Mouse (Mus musculus) telencephalon, adult 2 months (tissue): ENCODE measurements at regions not wholly inside any gene's neighbourhood (a gene's known extent, or its start where the extent isn't known, plus 50 kb on each side); places are given as distances from the start of the nearest gene placed in this dataset.

Experiments used
- DNase-seq: peaks from one replicate; pipeline ENCODE4 v3.0.0-alpha.2; 2011; ENCODE audit warnings: low read depth, low spot score

- DNase-seq = no peak
Measured at GRCm38 (mm10) chr7:63313096-63313495, 100.7 kb upstream of the Chrna7 start.

- DNase-seq = no peak
Measured at GRCm38 (mm10) chr7:63319594-63319993, 107.2 kb upstream of the Chrna7 start.

- DNase-seq = no peak
Measured at GRCm38 (mm10) chr7:63321171-63321570, 108.8 kb upstream of the Chrna7 start.

- DNase-seq = peak; percentile 67
Measured at GRCm38 (mm10) chr7:63321951-63322710, 109.8 kb upstream of the Chrna7 start.

GRCm38 (mm10) chr7:63335146-63335545 is 109.4 kb upstream of the Otud7a start:
- DNase-seq = no peak

- DNase-seq = no peak
Measured at GRCm38 (mm10) chr7:63336072-63336471, 108.5 kb upstream of the Otud7a start.

GRCm38 (mm10) chr7:63341716-63342115 is 102.8 kb upstream of the Otud7a start:
- DNase-seq = no peak

- peak; percentile 96 for DNase-seq
Measured at GRCm38 (mm10) chr7:63345671-63346392, 98.7 kb upstream of the Otud7a start.

- no peak for DNase-seq
Measured at GRCm38 (mm10) chr7:63346393-63346730, 98.2 kb upstream of the Otud7a start.
